Mouse (Mus musculus): ENCODE data around the gene Tcp11.

The Tcp11 gene

DNA sequence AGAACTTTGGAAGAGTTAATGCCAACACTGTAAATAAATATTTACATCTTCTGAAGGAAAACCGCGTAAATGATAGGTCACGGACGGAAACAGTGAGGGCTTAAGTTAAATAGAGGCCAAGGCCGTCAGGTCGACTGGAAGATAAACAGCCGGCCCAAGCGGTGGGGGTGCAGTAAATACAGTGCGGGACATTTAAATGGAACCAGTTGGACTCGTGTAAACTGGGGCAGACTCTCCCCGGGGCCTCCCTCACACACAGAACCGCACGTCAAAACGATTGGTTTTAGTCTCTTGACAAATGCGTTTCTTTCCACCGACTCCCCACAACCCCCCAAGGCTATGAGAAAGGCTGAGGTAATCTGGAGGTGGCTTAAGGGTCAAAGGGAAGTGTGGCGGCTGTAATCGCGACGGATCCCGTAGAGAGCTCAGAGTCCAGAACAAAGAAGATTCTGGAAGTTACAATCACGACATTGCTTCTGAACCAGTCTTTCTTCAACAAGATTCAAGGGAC, 4.0 kb upstream of the Tcp11 start:
- DNase-seq (ENCODE audit: low spot score in 2 of 2), result no peak

GRCm38 (mm10) chr17:28082863-28083262, 2.4 kb upstream of the Tcp11 start:
- DNase-seq (ENCODE audit: low spot score in 2 of 2), result no peak

- DNase-seq (ENCODE audit: low spot score in 2 of 2), result no peak
Observed at GRCm38 (mm10) chr17:28081856-28082255, 1.4 kb upstream of the Tcp11 start.

DNA sequence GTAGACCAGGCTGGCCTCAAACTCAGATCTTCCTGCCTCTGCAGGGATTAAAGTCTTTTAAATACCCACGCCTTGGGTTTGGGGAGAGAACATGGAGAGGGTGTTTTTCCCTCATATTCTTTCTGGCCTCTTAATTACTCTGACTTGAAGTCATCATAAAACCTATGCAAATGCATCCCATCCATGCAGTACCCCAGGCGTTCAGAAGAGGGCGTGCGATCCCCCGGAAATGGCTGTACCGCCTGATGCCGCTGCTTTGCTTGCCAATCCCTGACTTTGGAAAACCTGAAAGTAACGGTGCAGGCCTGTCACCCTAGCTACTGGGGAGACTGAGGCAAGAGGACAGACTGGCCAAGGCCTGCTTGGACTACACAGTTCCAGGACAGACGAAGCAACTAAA, 946 bp upstream of the Tcp11 start:
- no peak for DNase-seq (ENCODE audit: low spot score in 2 of 2)

- no peak for DNase-seq (ENCODE audit: low spot score in 2 of 2)
Observed at GRCm38 (mm10) chr17:28080817-28081165, 352 bp upstream of the Tcp11 start.

DNA sequence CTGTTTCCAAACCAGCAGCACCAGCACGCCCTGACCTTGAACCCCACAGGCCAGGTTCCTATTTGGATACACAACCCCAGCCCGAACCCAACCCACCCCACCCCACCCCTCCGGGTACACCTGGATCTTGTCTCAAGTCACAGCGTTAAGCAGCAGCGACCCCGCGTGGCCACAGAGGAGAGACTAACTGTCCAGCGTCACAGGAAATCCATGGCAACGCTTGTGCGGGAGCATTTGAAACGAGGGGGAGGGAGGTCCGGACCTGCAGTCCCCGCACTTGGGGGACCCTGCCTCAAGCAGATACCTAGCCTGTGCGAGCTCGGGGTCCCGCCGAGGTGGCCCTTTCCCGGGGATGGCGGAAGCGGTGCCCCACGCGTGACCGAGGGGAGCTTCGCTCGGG, 821 bp downstream of the Tcp11 start:
- DNase-seq (ENCODE audit: low spot score in 2 of 2), result peak; percentile 73 to 82

- DNase-seq (ENCODE audit: low spot score in 2 of 2), result no peak
Observed at GRCm38 (mm10) chr17:28078028-28078427, 2.4 kb downstream of the Tcp11 start.

GRCm38 (mm10) chr17:28074486-28074885, 6.0 kb downstream of the Tcp11 start:
- DNase-seq (ENCODE audit: low spot score in 2 of 2), result no peak

- DNase-seq (ENCODE audit: low spot score in 2 of 2), result no peak
Observed at GRCm38 (mm10) chr17:28072730-28073129, 7.7 kb downstream of the Tcp11 start.

DNA sequence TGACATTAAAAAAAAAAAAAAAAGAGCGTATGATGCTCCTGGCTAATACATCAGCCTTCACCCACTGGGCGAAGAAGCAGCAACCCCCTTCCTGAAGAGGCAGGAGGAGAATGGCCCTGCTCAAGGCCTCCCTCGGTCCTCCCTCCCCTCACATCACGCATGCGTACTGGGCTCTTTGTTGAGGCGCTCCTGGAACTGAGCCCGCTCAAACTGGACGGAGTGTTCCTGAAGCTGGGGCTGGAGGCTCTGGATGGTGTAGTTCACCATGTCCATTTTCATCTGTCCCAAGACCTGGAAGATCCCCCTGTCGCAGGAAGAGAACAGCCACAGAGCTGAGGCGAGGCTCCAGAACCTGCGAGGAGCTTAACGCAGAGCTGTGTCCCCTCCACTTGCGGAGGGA, 10.2 kb downstream of the Tcp11 start:
- no peak for DNase-seq (ENCODE audit: low spot score in 2 of 2)

GRCm38 (mm10) chr17:28069446-28069845, 11.0 kb downstream of the Tcp11 start:
- no peak for DNase-seq (ENCODE audit: low spot score in 2 of 2)

DNA sequence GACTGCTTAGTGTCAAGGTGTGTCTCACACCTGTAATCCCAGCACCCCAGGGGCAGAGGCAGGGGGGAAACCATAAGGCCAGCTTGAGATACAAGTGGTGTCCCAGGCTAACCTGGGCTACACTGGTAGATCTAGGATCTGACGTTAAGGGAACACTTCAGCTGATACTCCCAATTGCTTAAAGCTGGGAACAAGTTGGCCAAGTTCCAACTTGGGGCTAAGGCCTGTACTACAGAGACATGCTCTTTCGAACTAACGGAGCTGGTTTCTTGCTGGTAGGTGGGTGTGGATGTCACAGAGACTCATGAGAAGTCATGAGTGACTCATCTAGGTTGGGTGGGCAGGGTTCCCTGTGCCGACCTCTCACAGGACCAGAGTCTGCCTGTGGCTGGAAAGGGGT, 13.1 kb downstream of the Tcp11 start:
- DNase-seq (ENCODE audit: low spot score in 2 of 2), result no peak

GRCm38 (mm10) chr17:28063163-28063562, 17.3 kb downstream of the Tcp11 start:
- no peak for DNase-seq (ENCODE audit: low spot score in 2 of 2)

GRCm38 (mm10) chr17:28062710-28063109, 17.7 kb downstream of the Tcp11 start:
- DNase-seq (ENCODE audit: low spot score in 2 of 2), result no peak

DNA sequence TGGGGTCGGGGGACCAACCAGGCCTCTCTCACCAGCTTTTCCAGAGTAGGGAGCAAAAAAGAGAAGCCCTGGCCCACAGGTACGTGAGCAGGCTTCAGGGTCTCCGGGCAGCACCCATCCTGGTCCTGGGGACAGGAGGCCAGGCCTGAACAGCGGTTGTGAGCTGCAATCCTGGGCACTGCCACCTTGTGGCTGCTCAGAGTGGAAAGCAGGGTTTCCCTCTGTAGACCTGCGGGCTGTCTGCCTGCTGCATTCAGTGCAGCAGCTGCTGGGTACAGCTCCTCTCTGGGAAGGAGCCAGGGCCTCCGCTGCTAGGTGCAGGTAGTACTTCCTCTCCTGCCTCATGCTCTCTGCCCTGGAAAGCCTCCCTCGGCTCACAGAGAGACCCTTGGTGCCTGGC, 19.0 kb downstream of the Tcp11 start:
- DNase-seq (ENCODE audit: low spot score in 2 of 2), result no peak

- no peak for DNase-seq (ENCODE audit: low spot score in 2 of 2)
Observed at GRCm38 (mm10) chr17:28060681-28061080, 19.8 kb downstream of the Tcp11 start.

GRCm38 (mm10) chr17:28058346-28058745, 22.1 kb downstream of the Tcp11 start:
- no peak for DNase-seq (ENCODE audit: low spot score in 2 of 2)

GRCm38 (mm10) chr17:28052293-28052863, 28.1 kb downstream of the Tcp11 start:
- DNase-seq (ENCODE audit: low spot score in 2 of 2), result no peak

- DNase-seq (ENCODE audit: low spot score in 2 of 2), result peak in 1 of 2 experiments; percentile 53
Observed at GRCm38 (mm10) chr17:28050210-28050609, 30.2 kb downstream of the Tcp11 start.

- no peak for DNase-seq (ENCODE audit: low spot score in 2 of 2)
Observed at GRCm38 (mm10) chr17:28048425-28048824, 32.0 kb downstream of the Tcp11 start.

DNA sequence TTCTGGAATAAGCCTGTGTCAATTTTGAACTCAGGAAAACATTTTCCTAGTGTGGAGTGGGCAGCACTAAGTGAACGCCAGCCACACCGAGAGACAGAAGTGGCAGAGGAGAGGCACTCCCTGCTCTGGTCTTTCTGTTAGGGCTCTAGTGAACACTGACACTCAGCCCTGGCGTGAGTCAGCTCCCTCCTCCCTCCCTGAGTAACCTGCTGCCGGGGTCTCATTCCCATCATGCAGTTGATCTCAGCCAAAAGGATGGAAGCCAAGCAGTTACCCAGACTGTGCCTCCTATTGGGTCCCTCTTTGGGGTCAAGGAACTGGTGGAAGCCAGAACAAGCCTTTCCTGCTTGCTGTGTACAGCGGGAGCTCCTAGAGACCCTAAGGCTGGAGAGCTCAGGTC, 32.9 kb downstream of the Tcp11 start:
- DNase-seq (ENCODE audit: low spot score in 2 of 2), result no peak

GRCm38 (mm10) chr17:28047017-28047416, 33.4 kb downstream of the Tcp11 start:
- no peak for DNase-seq (ENCODE audit: low spot score in 2 of 2)

DNA sequence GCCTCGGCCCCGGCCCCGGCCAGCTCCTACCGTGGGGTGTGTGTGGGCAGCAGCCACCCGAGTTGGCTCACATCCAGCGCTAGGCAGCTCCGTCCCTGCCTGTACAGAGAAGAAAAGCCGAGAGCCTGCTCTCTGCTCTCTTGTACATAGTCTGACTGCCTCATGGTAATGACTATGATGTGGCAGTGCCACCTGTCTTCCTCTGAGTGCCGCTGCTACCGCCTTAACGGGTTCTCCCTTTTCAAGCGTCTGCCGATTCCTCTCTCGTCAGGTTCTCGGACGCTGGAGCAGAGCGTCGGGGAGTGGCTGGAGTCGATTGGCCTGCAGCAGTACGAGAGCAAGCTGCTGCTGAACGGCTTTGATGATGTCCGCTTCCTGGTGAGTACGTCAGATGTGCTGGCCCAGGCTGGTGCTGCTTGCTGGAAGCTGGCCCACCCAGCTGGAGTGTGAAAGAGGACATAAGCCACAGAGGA, 38.1 kb downstream of the Tcp11 start:
- no peak for DNase-seq (ENCODE audit: low spot score in 2 of 2)

- no peak for DNase-seq (ENCODE audit: low spot score in 2 of 2)
Observed at GRCm38 (mm10) chr17:28041298-28041697, 39.1 kb downstream of the Tcp11 start.
